Mouse (Mus musculus): Measurements from ENCODE around the gene Ift22. TPM values are rescaled to one million over a fixed set of nuclear protein-coding genes. Genes with fewer than 3 reads are reported as not detected.
A peak's percentile ranks its signal among the peaks of the same experiment; 100 is the strongest.
"Not testable (repeated sequence)": the region's sequence is repeated elsewhere in the genome, so short reads cannot be mapped to it uniquely, and the experiment has no call there.

Gene Ift22
- total RNA-seq, 1 experiment from 2014 or later: 35.6 TPM

- DNase-seq: not testable (repeated sequence)
Observed at GRCm38 (mm10) chr5:136949551-136950336, 41.8 kb downstream of the Ift22 start.

GRCm38 (mm10) chr5:136950521-136950920 lies 42.6 kb downstream of the Ift22 start:
- DNase-seq: no peak

- no peak for DNase-seq
Observed at GRCm38 (mm10) chr5:136952153-136952552, 44.2 kb downstream of the Ift22 start.

GRCm38 (mm10) chr5:136953015-136953414 lies 45.1 kb downstream of the Ift22 start, which contains the start of gene Fis1:
TSS of gene Fis1 (plus strand) at chr5:136953275.
- peak; percentile 97 for DNase-seq

GRCm38 (mm10) chr5:136953440-136953951 lies 45.5 kb downstream of the Ift22 start:
- DNase-seq: peak; percentile 23

- no peak for DNase-seq
Observed at GRCm38 (mm10) chr5:136955622-136956021, 47.7 kb downstream of the Ift22 start.

GRCm38 (mm10) chr5:136957250-136957649 lies 49.3 kb downstream of the Ift22 start:
- no peak for DNase-seq

- DNase-seq: no peak
Observed at GRCm38 (mm10) chr5:136958991-136959605, 51.1 kb downstream of the Ift22 start.

GRCm38 (mm10) chr5:136960053-136960452 lies 52.1 kb downstream of the Ift22 start:
- DNase-seq: no peak

GRCm38 (mm10) chr5:136961334-136961982 lies 53.5 kb downstream of the Ift22 start:
- no peak for DNase-seq

- peak; percentile 86 for DNase-seq
Observed at GRCm38 (mm10) chr5:136961983-136962461, 54.1 kb downstream of the Ift22 start.

GRCm38 (mm10) chr5:136962501-136962900 lies 54.6 kb downstream of the Ift22 start:
- DNase-seq: peak; percentile 78

- no peak for DNase-seq
Observed at GRCm38 (mm10) chr5:136962966-136963540, 55.1 kb downstream of the Ift22 start.

Other genes starting within 250 kb of the Ift22 start
- not detected in 2 replicates for gene Myl10, start 215.0 kb upstream of the Ift22 start, total RNA-seq (2021)
- gene Col26a1, start 24.9 kb upstream of the Ift22 start, total RNA-seq (2021): 1.0 and 1.6 TPM in 2 replicates
- gene Fis1, start 45.1 kb downstream of the Ift22 start, total RNA-seq (2021): 150 and 200 TPM in 2 replicates
- gene Cldn15, start 58.5 kb downstream of the Ift22 start, total RNA-seq (2021): 8.8 and 9.4 TPM in 2 replicates
- 66.7 and 90.3 TPM in 2 replicates for gene Plod3, start 78.9 kb downstream of the Ift22 start, total RNA-seq (2021)
- 74.8 and 85.9 TPM in 2 replicates for gene Znhit1, start 79.9 kb downstream of the Ift22 start, total RNA-seq (2021)
- gene Vgf, start 118.2 kb downstream of the Ift22 start, total RNA-seq (2021): 7.4 and 11.0 TPM in 2 replicates
- gene Ap1s1, start 138.0 kb downstream of the Ift22 start, total RNA-seq (2021): 97.4 and 117 TPM in 2 replicates
- gene Serpine1, start 164.1 kb downstream of the Ift22 start, total RNA-seq (2021): 2.0 and 3.4 TPM in 2 replicates
- 44.0 and 53.3 TPM in 2 replicates for gene Trim56, start 208.1 kb downstream of the Ift22 start, total RNA-seq (2021)
- gene Muc3, start 241.2 kb downstream of the Ift22 start, total RNA-seq (2021): not detected in 2 replicates